Mouse (Mus musculus) adrenal gland, postnatal 14 days (tissue): ENCODE measurements around the gene Ppy. TPM values are rescaled to one million over a fixed set of nuclear protein-coding genes. Genes with fewer than 3 reads are reported as not detected.

Experiments
- DNase-seq: peaks from one replicate; pipeline ENCODE4 v3.0.0; 2021; ENCODE audit warnings: mixed read lengths
- long read RNA-seq, 2 experiments: library from polyadenylated mRNA; stranded (forward); transcript quantifications; one replicate each; pipeline ENCODE4 v2.0.0; 2021
- total RNA-seq: library from RNA; stranded (reverse); gene quantifications from 2 replicates; pipeline ENCODE4 v1.2.3, GENCODE M21; 2021

Gene Ppy
- total RNA-seq, result not detected in 2 replicates
- long read RNA-seq, experiment 1, result 0 reads
- long read RNA-seq, experiment 2, result 0 reads

- no peak for DNase-seq
These were observed at the start of gene Ppy for GRCm38 (mm10) chr11:102101219-102101618. Ppy (minus strand) TSS chr11:102101319.

GRCm38 (mm10) chr11:102147213-102147989, 46.3 kb upstream of the Ppy start:
- peak; percentile 32 for DNase-seq

GRCm38 (mm10) chr11:102146531-102146930, 45.4 kb upstream of the Ppy start:
- no peak for DNase-seq

DNA sequence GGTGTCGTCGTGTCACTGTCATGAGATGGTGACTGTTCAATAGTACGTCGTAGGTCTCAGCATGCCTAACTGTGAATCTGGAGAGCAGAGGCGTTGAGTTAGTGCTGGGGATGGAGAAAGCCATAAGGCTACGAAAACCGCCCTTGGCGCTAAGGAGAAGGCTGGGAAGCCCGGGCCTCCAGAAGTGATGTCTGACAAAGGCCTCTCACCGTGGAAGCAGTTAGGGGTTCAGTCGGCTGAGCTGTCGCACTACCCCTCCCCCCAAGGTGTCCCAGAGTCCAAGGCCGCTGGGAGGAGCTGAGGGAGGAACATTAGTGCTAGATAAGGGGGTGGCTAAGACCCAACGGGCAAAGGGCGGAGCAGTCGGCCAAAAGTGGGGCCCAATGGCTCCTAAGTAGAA, 44.9 kb upstream of the Ppy start:
- peak; percentile 69 for DNase-seq

DNA sequence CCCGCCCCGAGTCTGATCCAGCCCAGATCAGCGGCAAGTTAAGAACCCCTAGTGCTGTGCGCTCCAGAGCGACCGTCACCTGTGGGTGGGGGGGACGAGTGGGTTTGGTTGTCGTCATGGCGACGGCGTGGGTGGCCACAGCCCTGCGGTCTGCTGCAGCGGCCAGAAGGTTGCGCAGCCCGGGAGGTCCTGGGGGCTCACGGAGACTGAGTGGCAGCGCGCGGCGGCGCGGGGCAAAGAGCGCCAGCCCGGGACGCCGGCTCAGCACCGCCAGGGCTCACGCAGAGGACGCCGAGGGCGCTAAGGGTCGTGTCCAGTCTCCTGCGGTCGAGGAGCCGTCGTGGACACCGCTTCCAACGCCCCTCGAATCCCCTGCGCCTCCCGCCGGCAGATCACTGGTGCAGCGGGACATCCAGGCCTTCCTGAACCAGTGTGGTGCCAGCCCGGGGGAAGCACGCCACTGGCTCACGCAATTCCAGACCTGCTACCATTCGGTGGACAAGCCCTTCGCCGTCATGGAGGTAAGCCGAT, 44.4 kb upstream of the Ppy start, which contains the start of gene Nags:
Gene Nags, plus strand, starts transcription at position 43 of the 531 bp plus-strand sequence.
- DNase-seq, result peak; percentile 39

GRCm38 (mm10) chr11:102144957-102145470, 43.9 kb upstream of the Ppy start:
- no peak for DNase-seq

DNA sequence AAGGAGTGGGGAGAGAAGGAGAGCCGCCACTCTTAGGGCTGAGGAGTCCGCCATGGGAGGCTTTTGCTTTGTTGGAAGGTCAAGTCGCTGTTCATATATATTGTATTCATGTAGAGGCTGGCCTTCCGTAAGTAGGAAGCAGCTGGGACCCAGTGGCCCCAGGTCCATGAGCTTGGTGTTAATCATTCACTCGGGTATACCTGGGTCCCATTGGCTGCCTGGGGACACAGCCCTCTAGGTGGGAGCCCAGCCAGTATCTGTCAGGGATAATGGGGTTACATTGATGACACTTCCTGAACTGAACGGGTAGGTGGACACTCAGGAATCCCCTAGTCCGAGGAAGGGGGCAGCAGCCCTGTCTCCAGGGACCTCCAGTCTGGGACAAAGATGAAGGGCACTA, 41.2 kb upstream of the Ppy start:
- no peak for DNase-seq

DNA sequence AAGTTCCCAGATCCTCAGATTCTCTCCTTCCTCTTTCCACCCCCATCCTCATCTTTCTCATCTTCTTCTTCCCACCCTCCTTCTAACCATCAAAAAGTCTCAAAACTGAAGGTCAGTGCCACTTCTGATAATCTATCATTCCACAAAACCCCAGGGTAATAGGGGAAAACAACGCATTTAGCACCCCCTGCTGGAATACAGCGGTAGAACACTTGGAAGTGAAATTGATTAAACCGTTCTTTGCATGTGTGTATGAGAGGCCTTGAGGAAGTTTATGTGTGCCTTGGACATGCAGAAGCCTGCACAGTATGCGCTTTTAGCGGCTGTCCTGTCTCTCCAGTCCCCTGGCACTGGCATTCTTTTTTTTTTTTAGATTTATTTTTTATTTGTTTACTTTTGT, 39.4 kb upstream of the Ppy start:
- DNase-seq, result peak; percentile 60

- peak; percentile 80 for DNase-seq
These were observed 37.3 kb upstream of the Ppy start for GRCm38 (mm10) chr11:102138447-102138740.

GRCm38 (mm10) chr11:102137625-102138446, 36.7 kb upstream of the Ppy start:
- no peak for DNase-seq

- DNase-seq, result no peak
These were observed 33.4 kb upstream of the Ppy start for GRCm38 (mm10) chr11:102134516-102134915.

DNA sequence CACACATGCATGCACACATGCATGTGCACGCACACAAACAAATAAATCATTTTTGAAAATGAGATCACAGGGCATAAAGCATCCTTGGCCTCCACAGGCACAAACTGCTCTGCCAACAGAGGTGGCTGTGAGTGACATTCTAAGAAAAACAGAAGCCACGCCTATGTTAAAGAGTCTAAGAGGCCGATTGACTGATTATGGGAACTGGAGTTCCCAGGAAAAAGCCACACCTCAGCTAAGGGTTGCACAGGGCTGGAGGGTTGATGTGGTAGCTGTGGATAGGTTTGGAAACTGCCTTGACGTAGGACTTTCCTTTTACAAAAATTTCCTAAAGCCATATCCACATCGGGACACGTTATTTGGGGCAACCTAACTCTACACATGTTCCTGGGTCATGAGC, 16.3 kb upstream of the Ppy start:
- DNase-seq, result no peak

DNA sequence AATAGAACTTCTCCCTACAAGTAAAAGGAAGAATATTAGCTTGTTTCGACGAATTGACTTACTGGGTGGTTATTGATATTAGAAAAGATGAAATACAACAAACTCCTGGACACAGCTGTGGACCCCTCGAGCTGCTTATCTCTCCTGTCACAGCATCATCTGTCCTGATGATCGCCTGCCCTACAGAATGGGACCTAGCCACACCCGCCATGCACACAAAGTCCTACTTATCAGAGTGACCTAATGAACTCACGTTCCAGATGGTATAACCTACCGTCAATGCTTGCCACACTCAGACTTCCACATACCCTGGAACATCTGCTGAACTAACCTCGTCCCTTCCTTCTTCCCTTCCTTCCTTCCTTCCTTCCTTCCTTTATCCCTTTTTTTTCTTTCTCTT, 15.1 kb upstream of the Ppy start:
- no peak for DNase-seq

DNA sequence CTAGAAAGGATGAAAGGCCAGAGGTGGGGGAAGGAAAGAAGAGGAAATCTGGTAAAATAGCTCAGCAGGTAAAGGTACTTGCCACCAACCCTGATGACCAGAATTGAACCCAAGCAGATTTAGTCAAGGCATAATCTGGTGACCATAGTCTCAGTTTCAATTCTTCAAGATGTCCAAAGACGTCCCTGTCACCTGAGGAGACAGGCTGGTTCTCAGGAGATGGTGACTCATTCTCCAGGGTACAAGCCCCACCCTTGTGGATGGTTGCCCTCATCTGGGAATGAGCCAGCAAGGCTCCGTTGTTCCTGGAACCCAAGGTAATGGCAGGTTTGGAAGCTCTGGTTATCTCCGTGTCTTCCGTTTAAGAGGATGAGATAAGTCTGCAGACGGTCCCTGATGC, 10.5 kb upstream of the Ppy start:
- no peak for DNase-seq

DNA sequence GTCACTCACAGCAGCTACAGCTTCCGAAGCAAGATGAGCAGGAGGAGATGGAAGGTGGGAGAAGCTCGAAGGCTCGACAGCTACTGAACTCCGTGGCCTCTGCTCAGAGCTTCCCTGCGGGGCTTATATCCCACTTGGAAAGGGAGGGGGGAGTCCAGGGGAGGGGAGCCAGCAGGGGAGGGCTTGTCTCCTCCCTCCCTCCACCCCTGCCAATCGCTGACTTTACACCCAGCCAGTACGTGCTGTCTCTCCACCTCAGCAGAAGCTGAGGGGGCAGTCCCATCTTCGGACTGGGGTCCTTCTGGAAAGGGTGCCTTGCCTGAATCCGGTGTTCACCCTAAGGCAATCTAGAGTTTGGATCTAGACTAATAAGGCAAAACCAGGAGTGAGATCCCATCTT, 6.6 kb upstream of the Ppy start, which contains the start of gene Pyy:
Gene Pyy, minus strand, starts transcription at position 101 of the 400 bp plus-strand sequence.
- no peak for DNase-seq

- no peak for DNase-seq
These were observed 5.8 kb upstream of the Ppy start for GRCm38 (mm10) chr11:102106911-102107310.

DNA sequence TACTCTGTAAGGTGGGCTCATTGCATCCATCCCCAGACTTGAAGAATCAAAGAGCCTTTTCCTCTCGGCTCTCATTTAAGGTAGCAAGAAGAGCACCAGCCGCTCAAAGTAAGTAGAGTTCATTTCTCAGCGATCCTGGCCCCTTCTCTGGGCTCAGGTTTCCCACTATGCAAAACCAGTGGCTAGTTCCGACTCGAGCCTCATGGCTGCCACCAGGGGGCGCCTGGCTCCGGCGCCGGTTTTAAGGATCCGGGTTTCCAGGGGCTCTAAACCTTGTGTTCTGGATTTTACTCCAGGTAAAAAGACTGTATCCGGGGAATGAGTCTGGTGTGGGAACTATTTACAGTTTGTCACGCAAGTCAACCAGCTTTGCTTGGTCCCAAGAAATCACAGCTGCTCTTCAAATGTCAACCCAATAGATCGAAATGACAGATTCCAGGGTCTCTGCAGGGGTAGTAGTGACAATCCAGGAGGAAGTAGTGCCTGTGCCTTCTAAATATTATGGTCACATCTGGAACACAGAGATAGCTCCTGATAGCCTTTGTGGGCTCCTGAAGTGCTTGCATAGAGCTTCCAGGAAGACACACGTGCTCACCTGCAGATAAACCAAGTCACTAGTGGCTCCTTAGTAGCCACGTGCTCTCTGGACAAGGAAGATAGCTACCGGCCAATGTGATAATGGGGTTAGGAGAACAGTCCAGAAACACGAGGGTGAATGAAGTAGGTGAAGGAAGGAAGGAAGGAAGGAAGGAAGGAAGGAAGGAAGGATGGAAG, 1.6 kb upstream of the Ppy start:
- peak; percentile 81 for DNase-seq

- DNase-seq, result peak; percentile 90
These were observed 4.2 kb downstream of the Ppy start for GRCm38 (mm10) chr11:102096887-102097391.

- DNase-seq, result no peak
These were observed 4.7 kb downstream of the Ppy start for GRCm38 (mm10) chr11:102096446-102096845.

DNA sequence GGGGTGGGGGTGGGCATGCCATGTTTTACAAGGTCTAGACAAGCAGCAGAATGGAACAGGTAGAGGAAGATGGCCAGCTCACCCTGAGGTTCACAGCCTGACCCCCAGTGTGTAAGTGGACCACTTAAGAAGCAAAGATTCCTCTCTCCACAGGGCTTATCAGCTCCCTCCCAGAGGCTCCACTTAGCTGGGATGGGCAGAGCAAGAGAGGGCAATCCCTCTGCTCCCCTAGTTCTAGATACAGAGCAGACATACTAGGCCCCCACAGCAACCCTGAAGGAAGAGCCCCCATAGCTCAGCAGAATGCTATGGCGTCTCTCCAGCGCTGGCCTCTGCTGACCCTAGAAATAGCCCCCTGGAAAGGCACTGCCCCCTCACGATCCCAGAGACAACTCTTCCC, 5.4 kb downstream of the Ppy start:
- no peak for DNase-seq

- DNase-seq, result peak; percentile 73
These were observed 11.9 kb downstream of the Ppy start for GRCm38 (mm10) chr11:102089088-102089808.
